Mouse (Mus musculus): ENCODE measurements around the gene Tmem170b.

GRCm38 (mm10) chr13:41638083-41638482, 32.4 kb downstream of the Tmem170b start:
- no peak for TF ChIP-seq CTCF (IDR thresholded peaks at IDR 0.05)
- no peak for TF ChIP-seq EP300 (IDR thresholded peaks at IDR 0.05)
